In genomic region chr12:70910241-70910720, GRCm38 (mm10) we compare ENCODE assay signal across 8 mouse cellular contexts. TPM values are rescaled to one million over a fixed set of nuclear protein-coding genes. Genes with fewer than 3 reads are reported as not detected.
DNase-seq lines count a peak whose midpoint lies in the region; ATAC-seq lines count a peak whose summit lies in the region.

No protein-coding gene starts in this region.

- no peaks in the 10 kb centered on the region for H3K36me3 ChIP-seq in megakaryocyte, embryonic 14.5 days (replicated peaks; ENCODE audit: low read length)

- H3K4me1 ChIP-seq in megakaryocyte, embryonic 14.5 days, result peaks cover 45% of the 10 kb centered on the region

- peak; percentile 84 for DNase-seq in gastrocnemius, postnatal 10 days
- peak; percentile 66 for DNase-seq in hindlimb bud, embryonic 11.5 days (ENCODE audit: extremely low spot score, low read depth, low spot score)
- peak; percentile 65 to 82 for DNase-seq in left cerebral cortex, adult 18-20 months (ENCODE audit: low spot score in 2 of 2)
- peak; percentile 67 for DNase-seq in right cerebral cortex, adult 18-20 months
- DNase-seq in urinary bladder, adult 2 months (ENCODE audit: low spot score), result peak; percentile 65

- peaks cover 6% of the 10 kb centered on the region for H3K9me3 ChIP-seq in megakaryocyte, embryonic 14.5 days

- ATAC-seq in activated CD4-positive, CD25-positive, alpha-beta regulatory T cell, adult 4 months, result peak; percentile 64
- peak; percentile 66 for ATAC-seq in common myeloid progenitor, adult 5-6 weeks (replicated peaks; ENCODE audit: low read depth, poor library complexity, severe bottlenecking)

- peaks cover 8% of the 10 kb centered on the region for H3K27me3 ChIP-seq in megakaryocyte, embryonic 14.5 days (replicated peaks)

- peak overlapping the region; percentile 19 for H3K4me3 ChIP-seq in megakaryocyte, embryonic 14.5 days (replicated peaks)

RNA-seq across cellular contexts. Expression of gene Actr10, which starts 27.4 kb away (rescaled TPM):
- polyA plus RNA-seq in activated CD4-positive, CD25-positive, alpha-beta regulatory T cell, adult 4 months (2017; shearing (Covaris generic)), result 100 to 1,000 TPM; 216 to 267 TPM
- total RNA-seq in common myeloid progenitor, adult 5-6 weeks (2017), result 50.3 and 60.0 TPM in 2 replicates
- 100 to 1,000 TPM; 126 to 127 TPM for total RNA-seq in gastrocnemius, postnatal 10 days (2021)
- 100 to 1,000 TPM; 165 to 169 TPM for total RNA-seq in left cerebral cortex, adult 18-20 months (2021)
- polyA plus RNA-seq in megakaryocyte, embryonic 14.5 days (2012; ENCODE audit: insufficient read depth, low replicate concordance), result 1.4 and 1.9 TPM in 2 replicates
- polyA plus RNA-seq in urinary bladder, adult 2 months (2012; rRNA removed), result 88.2 and 95.6 TPM in 2 replicates

Comparison
In these comparisons a context has a peak if more than half of its experiments do, and no peak if none do; other contexts are left out.
1. Peak in every context shown above with its lines: DNase-seq, ATAC-seq and H3K4me3 ChIP-seq.